Mouse (Mus musculus): ENCODE results near the gene Gm3233. TPM values are rescaled to one million over a fixed set of nuclear protein-coding genes. Genes with fewer than 3 reads are reported as not detected.
"Not testable (repeated sequence)": the region's sequence is repeated elsewhere in the genome, so short reads cannot be mapped to it uniquely, and the experiment has no call there.

The Gm3233 gene
- polyA plus RNA-seq (2012; fragmentation: generic; extraction: Trizol), result not detected

DNA sequence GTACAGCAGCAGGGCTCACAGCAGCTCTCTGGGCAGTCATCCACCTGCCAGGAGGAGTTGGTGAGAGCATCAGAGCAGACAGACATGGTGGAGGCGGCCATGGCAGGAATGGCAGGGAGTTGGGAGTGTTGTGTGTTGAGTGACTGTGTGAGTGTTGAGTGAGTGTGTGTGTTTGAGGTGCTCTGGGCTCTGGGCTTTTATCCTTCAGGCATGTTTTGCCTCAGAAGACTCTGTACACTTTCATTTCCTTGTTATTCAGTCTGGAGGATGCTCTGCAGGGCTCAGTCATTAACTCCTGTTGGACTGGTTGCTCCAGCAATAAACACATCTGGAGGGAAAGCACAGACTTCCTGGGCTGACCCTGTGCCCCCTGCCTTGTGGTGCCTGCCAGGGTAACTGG lies at the start of gene Gm3233:
Gm3233 (minus strand) TSS at position 101 of the 400 bp plus-strand sequence.
- H3K27me3 ChIP-seq (ENCODE audit: control insufficient read depth, insufficient read depth, insufficient read length); H3K4me3 ChIP-seq; H3ac ChIP-seq (ENCODE audit: control insufficient read depth, insufficient read length); H3K36me3 ChIP-seq (ENCODE audit: control insufficient read depth, insufficient read depth); H3K4me2 ChIP-seq (ENCODE audit: low read depth); H3K79me2 ChIP-seq (ENCODE audit: control insufficient read depth, insufficient read depth): not testable (repeated sequence)

DNA sequence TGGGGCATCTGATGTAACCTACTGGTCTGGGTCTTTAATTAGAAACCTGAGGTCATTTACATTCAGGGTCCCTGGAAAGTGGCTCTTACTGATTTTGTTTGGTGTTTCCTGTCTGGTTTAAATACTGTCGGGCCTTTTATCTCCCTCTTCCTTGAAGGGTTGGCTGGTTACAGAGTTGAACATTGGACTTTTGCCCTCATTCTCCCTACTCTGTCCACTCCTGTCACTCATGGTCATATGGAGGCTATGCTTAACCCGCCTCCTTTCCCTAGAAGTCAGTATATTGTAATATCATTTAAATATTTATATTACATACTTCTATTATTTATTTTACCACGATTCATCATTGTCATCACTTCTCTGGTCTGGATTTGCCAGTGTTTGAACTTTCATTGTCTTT lies 44.6 kb upstream of the Gm3233 start:
- H3ac ChIP-seq (ENCODE audit: control insufficient read depth, insufficient read length), result no peak overlapping the region
- no peaks in the 10 kb centered on the region for H3K79me2 ChIP-seq (ENCODE audit: control insufficient read depth, insufficient read depth)
- H3K4me3 ChIP-seq, result no peak overlapping the region
- no peak for TF ChIP-seq MAX (IDR thresholded peaks at IDR 0.05; ENCODE audit: low read depth)
- TF ChIP-seq SRF (IDR thresholded peaks at IDR 0.05; ENCODE audit: control insufficient read depth, insufficient read length, low read depth), result no peak
- no peak for TF ChIP-seq TCF3 (IDR thresholded peaks at IDR 0.05; ENCODE audit: insufficient read length, low read depth)
- TF ChIP-seq USF1 (IDR thresholded peaks at IDR 0.05; ENCODE audit: low read depth), result no peak
- no peak for TF ChIP-seq POLR2A (IDR thresholded peaks at IDR 0.05; ENCODE audit: insufficient read length, low read depth)
- TF ChIP-seq CEBPB (IDR thresholded peaks at IDR 0.05; ENCODE audit: insufficient read depth, poor library complexity, severe bottlenecking), result no peak
- no peak for TF ChIP-seq E2F4 (IDR thresholded peaks at IDR 0.05; ENCODE audit: insufficient read depth)
- no peak for TF ChIP-seq TCF12 (IDR thresholded peaks at IDR 0.05; ENCODE audit: insufficient read depth, poor library complexity, severe bottlenecking)
- TF ChIP-seq MYOG (IDR thresholded peaks at IDR 0.05; ENCODE audit: control insufficient read depth in 1 of 3, insufficient read depth in 1 of 3, insufficient read length in 2 of 3, low read depth in 2 of 3), result no peak
- H3K27me3 ChIP-seq (ENCODE audit: control insufficient read depth, insufficient read depth, insufficient read length), result no peaks in the 10 kb centered on the region
- no peaks in the 10 kb centered on the region for H3K36me3 ChIP-seq (ENCODE audit: control insufficient read depth, insufficient read depth)
- no peak overlapping the region for H3K4me2 ChIP-seq (ENCODE audit: low read depth)

- Histone ChIP-seq H3K4me2 (ENCODE audit: low read depth) (no peak within 1 kb of the TSS), H3ac (ENCODE audit: control insufficient read depth, insufficient read length) (no peak within 1 kb of the TSS), H3K36me3 (ENCODE audit: control insufficient read depth, insufficient read depth) (no peaks in the 10 kb centered on the region), H3K4me3 (no peak within 1 kb of the TSS), H3K79me2 (ENCODE audit: control insufficient read depth, insufficient read depth) (no peaks in the 10 kb centered on the region), H3K27me3 (ENCODE audit: control insufficient read depth, insufficient read depth, insufficient read length) (peaks cover 14% of the 10 kb centered on the region)
- TF ChIP-seq MAX (IDR thresholded peaks at IDR 0.05; ENCODE audit: low read depth), result no peak
- TF ChIP-seq MYOD1 (IDR thresholded peaks at IDR 0.05; ENCODE audit: control insufficient read depth in 1 of 3, insufficient read length in 2 of 3, low read depth in 2 of 3), result peak in 1 of 3 experiments; percentile 38
- no peak for TF ChIP-seq TCF12 (IDR thresholded peaks at IDR 0.05; ENCODE audit: insufficient read depth, poor library complexity, severe bottlenecking)
These were observed 39.5 kb upstream of the Gm3233 start, which contains the start of gene Gm19668 for GRCm38 (mm10) chr10:77798921-77799508. TSS of gene Gm19668 (minus strand) at chr10:77799133.

DNA sequence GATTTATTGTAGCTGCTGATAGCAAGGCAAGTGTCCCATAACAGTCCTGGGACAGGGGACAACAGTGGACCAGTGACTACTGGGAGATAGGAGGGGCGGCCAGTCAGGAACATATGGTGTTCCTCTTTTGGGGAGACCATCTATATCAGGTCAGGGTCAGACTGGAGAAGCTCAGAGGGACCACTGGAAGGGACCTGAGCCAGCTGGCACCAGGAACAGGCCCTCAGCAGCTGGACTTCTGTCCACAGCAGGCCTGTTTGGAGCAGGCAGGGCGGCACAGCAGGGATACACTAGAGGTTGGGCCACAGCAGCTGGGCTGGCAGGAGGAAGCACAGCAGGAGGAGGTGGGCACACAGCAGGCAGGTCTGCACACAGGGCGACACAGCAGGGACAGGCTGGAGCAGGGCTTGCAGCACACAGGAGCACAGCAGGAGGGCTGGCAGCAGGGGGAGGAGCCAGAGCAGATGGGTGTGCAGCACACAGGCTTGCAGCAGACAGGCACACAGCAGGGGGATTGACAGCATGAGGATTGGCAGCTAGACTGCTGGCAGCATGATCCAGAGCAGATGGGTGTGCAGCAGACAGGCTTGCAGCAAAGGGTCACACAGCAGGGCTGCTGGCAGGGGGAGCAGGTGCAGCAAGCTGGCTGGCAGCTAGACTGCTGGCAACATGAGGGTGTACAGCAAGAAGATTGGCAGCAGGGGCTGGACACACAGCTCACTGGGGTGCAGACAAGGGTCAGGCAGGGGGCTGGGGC lies 38.9 kb upstream of the Gm3233 start:
- H3K79me2 ChIP-seq (ENCODE audit: control insufficient read depth, insufficient read depth); H3ac ChIP-seq (ENCODE audit: control insufficient read depth, insufficient read length); H3K4me3 ChIP-seq; H3K4me2 ChIP-seq (ENCODE audit: low read depth); H3K36me3 ChIP-seq (ENCODE audit: control insufficient read depth, insufficient read depth): not testable (repeated sequence)
- peaks cover 14% of the 10 kb centered on the region for H3K27me3 ChIP-seq (ENCODE audit: control insufficient read depth, insufficient read depth, insufficient read length)

GRCm38 (mm10) chr10:77797677-77798076 lies 38.2 kb upstream of the Gm3233 start:
- H3K4me2 ChIP-seq (ENCODE audit: low read depth), result no peak overlapping the region
- no peak overlapping the region for H3K4me3 ChIP-seq
- no peak overlapping the region for H3ac ChIP-seq (ENCODE audit: control insufficient read depth, insufficient read length)
- H3K36me3 ChIP-seq (ENCODE audit: control insufficient read depth, insufficient read depth), result no peaks in the 10 kb centered on the region
- H3K79me2 ChIP-seq (ENCODE audit: control insufficient read depth, insufficient read depth), result no peaks in the 10 kb centered on the region
- TF ChIP-seq REST (IDR thresholded peaks at IDR 0.05; ENCODE audit: insufficient read depth, insufficient read length), result no peak
- TF ChIP-seq MYOD1 (IDR thresholded peaks at IDR 0.05; ENCODE audit: control insufficient read depth in 1 of 3, insufficient read length in 2 of 3, low read depth in 2 of 3), result no peak
- TF ChIP-seq MYOG (IDR thresholded peaks at IDR 0.05; ENCODE audit: control insufficient read depth in 1 of 3, insufficient read depth in 1 of 3, insufficient read length in 2 of 3, low read depth in 2 of 3), result no peak
- TF ChIP-seq CEBPB (IDR thresholded peaks at IDR 0.05; ENCODE audit: insufficient read depth, poor library complexity, severe bottlenecking), result no peak
- TF ChIP-seq SRF (IDR thresholded peaks at IDR 0.05; ENCODE audit: control insufficient read depth, insufficient read length, low read depth), result no peak
- no peak for TF ChIP-seq USF1 (IDR thresholded peaks at IDR 0.05; ENCODE audit: low read depth)
- no peak for TF ChIP-seq TCF3 (IDR thresholded peaks at IDR 0.05; ENCODE audit: insufficient read length, low read depth)
- TF ChIP-seq POLR2AphosphoS2 (IDR thresholded peaks at IDR 0.05; ENCODE audit: insufficient read length, low read depth), result no peak
- TF ChIP-seq E2F4 (IDR thresholded peaks at IDR 0.05; ENCODE audit: insufficient read depth), result no peak
- TF ChIP-seq TCF12 (IDR thresholded peaks at IDR 0.05; ENCODE audit: insufficient read depth, poor library complexity, severe bottlenecking), result no peak
- peaks cover 14% of the 10 kb centered on the region for H3K27me3 ChIP-seq (ENCODE audit: control insufficient read depth, insufficient read depth, insufficient read length)

Data from myocyte (in vitro differentiated cells).